Mouse (Mus musculus): Measurements from ENCODE around the gene Vrtn.
A peak's percentile ranks its signal among the peaks of the same experiment; 100 is the strongest.

The Vrtn gene

DNA sequence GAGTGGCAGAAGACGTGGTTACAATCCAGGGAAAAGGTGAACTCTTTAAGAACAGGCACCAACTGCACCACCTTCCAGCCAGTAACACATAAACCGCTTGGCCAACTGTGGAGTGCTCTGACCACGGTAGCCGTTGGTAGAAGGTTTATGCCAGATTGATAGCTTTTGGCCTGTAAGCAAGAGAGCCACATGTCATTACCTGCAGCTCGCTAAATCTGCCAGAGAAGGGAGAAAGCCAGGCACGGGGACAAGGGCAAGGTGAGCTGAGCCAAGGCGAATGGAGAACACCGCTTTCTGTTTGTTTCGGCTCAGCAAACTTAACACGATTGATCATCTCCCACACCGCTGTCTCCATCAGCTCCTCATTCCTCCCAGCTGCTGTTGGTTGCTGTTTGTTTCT, 48.2 kb downstream of the Vrtn start:
- DNase-seq (ENCODE audit: low spot score): no peak

DNA sequence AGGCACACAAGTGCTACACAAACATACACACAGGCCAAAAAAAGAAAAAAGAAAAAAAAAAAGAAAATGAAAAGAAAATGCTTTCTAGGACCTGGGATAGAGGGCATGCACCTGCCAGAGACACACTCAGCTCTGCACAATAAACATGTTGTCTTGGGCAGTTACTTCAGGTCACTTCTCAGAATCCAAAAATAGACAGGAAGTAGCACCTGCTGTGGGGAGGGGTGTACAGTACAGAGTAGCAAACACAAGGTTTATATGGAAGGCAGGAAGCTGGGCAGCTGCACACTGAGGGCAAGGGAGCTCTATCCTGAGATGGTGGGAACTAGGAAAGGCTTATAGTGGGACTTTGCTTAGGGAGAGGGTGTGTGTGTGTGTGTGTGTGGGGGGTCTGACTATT, 50.5 kb downstream of the Vrtn start:
- no peak for DNase-seq (ENCODE audit: low spot score)

DNA sequence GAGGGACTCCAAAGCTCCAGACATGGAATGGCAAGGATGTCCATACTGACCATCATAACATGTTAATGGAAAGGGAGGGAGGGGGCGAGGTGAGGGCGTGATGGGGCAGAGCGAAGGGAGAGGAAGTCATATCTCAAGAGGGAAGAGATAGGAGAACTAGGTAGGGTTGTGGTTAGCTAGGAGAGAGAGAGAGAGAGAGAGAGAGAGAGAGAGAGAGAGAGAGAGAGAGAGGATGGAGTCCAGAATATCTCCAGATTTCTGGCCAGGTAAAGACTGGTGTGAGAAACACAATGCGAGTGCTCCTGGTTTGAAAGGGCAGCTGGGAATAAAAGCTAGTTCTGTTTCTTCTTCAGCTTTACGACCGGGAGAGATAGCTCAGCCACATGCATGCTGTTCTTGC, 51.3 kb downstream of the Vrtn start:
- DNase-seq (ENCODE audit: low spot score): no peak

DNA sequence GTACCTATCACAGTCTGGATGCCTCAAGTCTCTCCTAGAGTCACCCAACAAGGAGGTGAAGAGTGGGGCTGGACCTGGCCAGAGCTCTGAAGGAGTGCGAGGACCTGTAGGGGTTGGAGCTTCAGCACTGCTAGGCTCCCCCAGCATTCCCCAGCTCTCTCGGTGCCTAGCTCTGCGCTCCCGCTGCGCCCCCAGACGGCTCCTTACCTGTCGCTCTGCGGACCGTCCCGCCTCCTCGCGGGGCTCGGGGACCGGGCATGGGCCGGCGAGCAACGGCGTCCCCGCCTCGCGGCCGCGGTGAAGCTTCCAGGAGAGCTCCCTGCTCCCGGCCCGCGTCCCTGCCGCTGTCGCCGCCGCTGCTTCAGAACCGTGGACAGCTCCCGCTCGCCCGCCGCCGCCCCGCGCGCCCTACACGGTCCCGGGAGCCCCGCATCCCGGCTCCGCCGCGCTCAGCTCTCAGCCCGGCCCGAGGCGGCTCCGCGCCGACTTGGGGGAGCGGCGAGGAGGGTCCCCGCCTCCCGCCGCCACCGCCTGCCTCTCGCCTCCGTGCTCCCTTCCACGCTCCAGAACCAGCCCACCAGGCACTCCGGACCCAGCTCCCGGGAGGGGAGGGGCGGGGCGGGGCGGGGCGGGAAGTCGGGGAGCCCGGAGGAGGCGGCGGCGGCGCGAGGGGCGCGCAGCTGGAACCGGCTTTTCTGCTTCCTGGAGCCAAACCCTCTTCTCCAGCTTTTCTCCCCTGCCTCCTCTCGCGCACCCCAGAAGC, 57.7 kb downstream of the Vrtn start, which contains the start of gene Syndig1l:
TSS of gene Syndig1l (minus strand) at position 513 of the 763 bp plus-strand sequence.
- peak; percentile 29 for DNase-seq (ENCODE audit: low spot score)

Data from urinary bladder, postnatal 10 days (tissue).